Mouse (Mus musculus): ENCODE results near the gene Gna11.

Gna11 gene

GRCm38 (mm10) chr10:81510246-81510810 lies 34.7 kb downstream of the Gna11 start:
- intact Hi-C loops (cut with DNase I): no loop called here

DNA sequence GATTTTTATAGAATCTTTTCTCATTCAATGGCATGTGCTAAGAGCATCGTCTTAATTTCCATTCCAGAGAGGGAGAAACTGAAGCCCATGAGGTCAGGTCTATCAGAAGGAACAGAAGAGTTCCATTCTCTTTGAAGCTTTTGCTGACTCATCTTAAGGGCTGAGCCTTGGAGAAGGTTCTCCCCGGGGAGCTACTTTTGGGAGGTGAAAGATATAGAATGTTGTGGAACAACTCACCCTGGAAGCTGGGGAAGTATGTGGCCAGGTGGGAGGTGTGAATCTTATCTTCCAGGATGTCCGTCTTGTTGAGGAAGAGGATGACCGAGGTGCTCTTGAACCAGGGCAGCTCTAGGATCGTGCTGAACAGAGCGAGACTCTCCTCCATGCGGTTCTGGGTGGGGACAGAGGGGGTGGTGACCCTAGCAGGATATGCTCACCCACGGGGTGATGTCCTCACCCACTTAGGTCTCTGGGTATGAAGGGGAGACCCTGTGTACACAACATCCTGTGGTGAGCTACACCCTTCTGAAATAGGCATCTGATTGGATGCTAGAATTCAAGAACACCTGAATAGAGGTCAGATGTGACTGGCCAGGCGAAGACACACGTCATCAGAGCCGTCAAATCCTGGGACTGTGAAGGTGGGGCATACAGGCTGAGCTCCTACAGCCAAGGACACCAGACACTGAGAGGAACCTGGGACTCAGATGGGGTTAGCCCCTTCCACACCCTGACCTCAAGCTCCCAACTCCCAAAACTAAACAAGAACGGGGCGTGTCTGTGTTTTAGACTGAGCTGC lies 37.1 kb downstream of the Gna11 start:
- intact Hi-C loops (cut with DNase I): no loop called here

GRCm38 (mm10) chr10:81507095-81507494 lies 37.9 kb downstream of the Gna11 start:
- intact Hi-C loops (cut with DNase I): no loop called here

GRCm38 (mm10) chr10:81505016-81505664 lies 39.9 kb downstream of the Gna11 start:
- intact Hi-C loops (cut with DNase I): no loop called here

DNA sequence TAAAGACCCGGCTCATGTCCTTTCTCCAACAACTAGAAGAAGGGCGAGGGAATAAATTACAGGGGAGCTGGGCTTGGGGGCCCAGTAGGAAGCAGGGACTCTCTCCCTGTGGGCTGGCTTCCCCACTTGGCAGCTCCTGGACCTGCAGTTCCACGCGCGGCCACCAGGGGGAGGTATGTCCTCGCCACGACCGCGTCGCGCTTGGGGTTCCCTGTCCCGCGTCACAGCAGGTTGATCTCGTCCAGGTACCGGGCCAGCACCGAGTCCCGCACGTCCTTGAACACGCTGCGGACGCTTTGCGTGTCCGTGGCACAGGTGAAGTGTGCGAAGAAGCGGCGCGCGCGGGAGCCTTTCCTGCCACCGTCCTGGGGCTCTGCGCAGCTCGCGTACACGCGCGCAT lies 42.3 kb downstream of the Gna11 start:
- intact Hi-C loops (cut with DNase I): loop anchor here (2.0 to 5.0 kb wide), 3 partner anchors 24 to 670 kb away; no protein-coding TSS in a partner anchor

GRCm38 (mm10) chr10:81501863-81502262 lies 43.1 kb downstream of the Gna11 start:
- intact Hi-C loops (cut with DNase I): loop anchor here (2.0 to 5.0 kb wide), 3 partner anchors 25 to 670 kb away; no protein-coding TSS in a partner anchor

- intact Hi-C loops (cut with DNase I): loop anchor here (5.0 kb wide), 2 partner anchors 52 to 672 kb away; no protein-coding TSS in a partner anchor
Observed at GRCm38 (mm10) chr10:81500032-81500431, 45.0 kb downstream of the Gna11 start, which contains the start of gene S1pr4. S1pr4 (minus strand) TSS chr10:81500132.

GRCm38 (mm10) chr10:81499250-81499901 lies 45.6 kb downstream of the Gna11 start:
- intact Hi-C loops (cut with DNase I): no loop called here

GRCm38 (mm10) chr10:81498316-81499249 lies 46.4 kb downstream of the Gna11 start:
- intact Hi-C loops (cut with DNase I): no loop called here

GRCm38 (mm10) chr10:81497401-81498270 lies 47.4 kb downstream of the Gna11 start:
- intact Hi-C loops (cut with DNase I): no loop called here

DNA sequence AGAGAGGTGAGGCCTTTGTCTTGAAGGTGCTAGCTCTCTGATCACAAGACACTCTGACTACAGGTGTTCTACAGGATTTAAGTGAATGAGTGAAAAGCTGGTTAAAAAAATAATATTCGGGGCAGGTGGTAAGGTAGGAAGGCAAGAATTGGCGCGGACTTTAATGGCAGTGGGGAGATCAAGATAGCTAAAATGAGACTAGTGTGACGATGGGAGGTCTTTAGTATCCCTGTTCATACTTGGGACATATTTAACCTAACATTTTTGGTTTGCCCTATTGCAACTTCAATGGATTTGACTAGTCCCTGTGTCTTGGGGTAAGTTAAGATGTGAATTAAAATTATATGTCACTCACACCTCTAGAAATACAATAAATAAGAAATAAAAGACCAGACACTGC lies 48.0 kb downstream of the Gna11 start:
- intact Hi-C loops (cut with DNase I): no loop called here

- intact Hi-C loops (cut with DNase I): no loop called here
Observed at GRCm38 (mm10) chr10:81496264-81496901, 48.6 kb downstream of the Gna11 start, which contains the start of gene Ncln. Ncln (minus strand) TSS chr10:81496392.

DNA sequence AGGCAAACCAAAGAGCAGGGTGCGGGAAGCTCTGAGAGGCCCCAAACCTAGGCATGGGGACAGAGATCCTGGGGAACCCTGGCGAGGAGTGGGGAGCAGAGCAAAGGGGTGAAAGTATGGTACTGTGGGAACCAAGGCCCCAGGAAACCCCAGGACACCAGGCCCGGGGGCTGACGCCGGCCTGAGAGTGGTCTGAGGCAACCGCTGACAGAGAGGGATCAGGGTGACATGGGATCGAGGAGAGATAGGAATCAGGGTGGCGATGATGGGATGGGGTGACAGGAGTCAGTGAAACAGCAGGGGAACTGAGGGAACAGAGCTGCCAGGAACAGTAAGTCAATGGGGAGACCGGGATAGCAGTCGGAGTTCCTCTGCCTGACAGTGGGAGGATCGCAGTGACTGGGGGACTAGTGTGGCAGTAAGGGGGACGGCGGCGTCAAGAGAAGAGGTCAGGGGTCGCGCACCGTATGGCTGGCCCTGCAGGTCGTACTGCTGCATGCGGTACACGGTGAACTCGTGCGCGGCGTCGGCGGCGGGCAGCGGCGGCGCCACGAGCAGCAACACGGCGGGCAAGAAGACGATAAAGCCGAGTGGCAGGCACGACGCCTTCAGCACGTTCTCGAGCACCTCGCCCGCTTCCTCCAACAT lies 49.2 kb downstream of the Gna11 start:
- intact Hi-C loops (cut with DNase I): no loop called here

GRCm38 (mm10) chr10:81495151-81495550 lies 49.8 kb downstream of the Gna11 start:
- intact Hi-C loops (cut with DNase I): no loop called here

DNA sequence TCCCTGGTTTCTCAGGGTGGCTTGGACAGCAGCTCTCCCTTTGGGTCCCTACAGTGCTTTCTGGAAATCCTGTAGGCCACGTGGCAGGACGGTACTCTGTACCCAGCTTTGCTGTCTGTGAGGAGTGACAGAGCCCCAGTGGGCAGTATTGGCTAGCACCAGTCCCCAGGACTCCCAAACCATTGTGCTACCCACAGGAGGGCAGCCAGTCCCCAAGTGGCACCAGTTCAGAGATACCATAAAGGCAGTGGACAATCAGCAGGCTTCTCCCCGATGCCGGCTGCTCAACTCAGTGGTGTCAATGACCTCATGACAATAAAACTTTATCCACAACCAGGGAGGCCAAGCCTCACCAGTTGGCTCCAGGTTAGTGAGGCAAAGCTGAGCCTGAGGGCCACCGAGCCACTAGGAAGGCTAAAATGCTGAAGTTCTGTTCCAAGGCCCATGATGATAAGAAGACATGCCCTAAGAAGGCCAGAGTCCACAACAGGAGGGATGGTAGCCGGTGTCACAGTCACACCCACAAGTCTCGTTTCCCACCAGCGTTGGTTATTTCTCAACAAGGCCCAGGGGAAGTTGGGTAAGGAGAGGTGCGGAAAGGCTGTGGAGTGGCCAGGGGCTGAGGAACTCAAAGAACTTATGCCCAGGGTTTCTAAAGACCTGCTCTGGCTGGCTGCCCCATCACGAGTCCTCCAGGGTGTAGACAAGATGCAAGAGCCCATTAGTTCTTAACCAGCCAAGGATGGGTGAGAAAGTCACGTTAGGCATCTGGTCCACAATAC lies 50.5 kb downstream of the Gna11 start:
- intact Hi-C loops (cut with DNase I): no loop called here

DNA sequence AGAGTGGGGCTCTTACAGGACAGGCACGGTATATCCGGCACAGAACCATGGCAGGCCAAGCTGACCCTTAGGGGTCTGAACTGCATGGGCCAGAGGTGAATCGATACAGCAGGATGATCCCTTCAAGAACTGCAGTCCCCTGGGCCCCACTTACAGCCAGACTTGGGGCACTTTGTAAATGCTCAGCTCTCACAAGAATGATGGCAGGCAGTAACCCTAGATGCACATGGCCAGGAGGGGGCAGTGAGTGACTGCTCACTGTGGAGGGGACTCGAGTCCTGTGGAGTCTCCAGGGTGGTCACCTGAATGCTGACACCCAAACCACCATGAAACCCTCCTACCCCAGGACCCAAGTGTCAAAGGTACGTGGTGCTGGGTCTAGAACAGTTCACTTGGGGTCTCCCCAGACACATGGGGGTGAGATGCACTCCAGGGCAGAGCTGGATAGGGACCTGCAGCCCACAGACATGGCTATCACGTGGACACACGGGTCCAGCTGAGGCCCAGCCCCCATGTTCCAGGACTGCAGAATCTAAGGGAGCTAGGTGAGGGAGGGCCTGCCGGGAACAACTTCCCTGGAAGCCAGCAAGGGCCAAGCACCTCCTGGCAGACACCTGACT lies 51.3 kb downstream of the Gna11 start:
- intact Hi-C loops (cut with DNase I): no loop called here

- intact Hi-C loops (cut with DNase I): no loop called here
Observed at GRCm38 (mm10) chr10:81492606-81493240, 52.3 kb downstream of the Gna11 start.
